Mouse (Mus musculus) central nervous system, embryonic 11.5 days (tissue): ENCODE results near the gene Stau1. TPM values are rescaled to one million over a fixed set of nuclear protein-coding genes. Genes with fewer than 3 reads are reported as not detected.

Experiments used
- polyA plus RNA-seq: library from polyadenylated mRNA; depleted of rRNA; stranded (reverse); fragments of >200 nt; gene quantifications from 2 replicates; pipeline ENCODE4 v1.2.3, GENCODE M21; 2012; rRNA removed

Gene Stau1
- polyA plus RNA-seq = 58.0 and 66.3 TPM in 2 replicates

GRCm38 (mm10) chr2:166995796-166996532, at the start of gene Stau1:
TSS of gene Stau1 (minus strand) at chr2:166996299.

GRCm38 (mm10) chr2:167014702-167015381, 18.7 kb upstream of the Stau1 start, which contains the start of gene Ddx27:
TSS of gene Ddx27 (plus strand) at chr2:167015193.

GRCm38 (mm10) chr2:166905711-166906522, 90.2 kb downstream of the Stau1 start, which contains the start of gene Cse1l:
TSS of gene Cse1l (plus strand) at chr2:166906040.

Other genes starting within 250 kb of the Stau1 start
- 12.9 and 13.3 TPM in 2 replicates for gene Trp53rkb, start 203.8 kb downstream of the Stau1 start, polyA plus RNA-seq
- 7.3 and 8.0 TPM in 2 replicates for gene Arfgef2, start 190.7 kb downstream of the Stau1 start, polyA plus RNA-seq
- 70.6 and 127 TPM in 2 replicates for gene Cse1l, start 90.3 kb downstream of the Stau1 start, polyA plus RNA-seq
- 48.7 and 69.8 TPM in 2 replicates for gene Ddx27, start 18.9 kb upstream of the Stau1 start, polyA plus RNA-seq
- 8.0 and 9.4 TPM in 2 replicates for gene Znfx1, start 66.7 kb upstream of the Stau1 start, polyA plus RNA-seq
- 1.9 and 2.1 TPM in 2 replicates for gene Kcnb1, start 193.9 kb upstream of the Stau1 start, polyA plus RNA-seq
- 6.7 and 13.8 TPM in 2 replicates for gene Ptgis, start 244.3 kb upstream of the Stau1 start, polyA plus RNA-seq